Mouse (Mus musculus) MEL (cell line): Measurements from ENCODE around the gene Ros1. TPM values are rescaled to one million over a fixed set of nuclear protein-coding genes. Genes with fewer than 3 reads are reported as not detected.
A peak's percentile ranks its signal among the peaks of the same experiment; 100 is the strongest.

Source experiments
- DNase-seq: peaks from one replicate; pipeline ENCODE4 v3.0.0; 2011; ENCODE audit warnings: low read depth, low spot score
- H3K27ac ChIP-seq: 2 replicates; pipeline ENCODE4 v1.5.1; 2012; ENCODE audit warnings: low read depth, mild to moderate bottlenecking, control low read depth, low read length, moderate library complexity; ENCODE audit not compliant: control insufficient read depth
- H3K27me3 ChIP-seq, 2 experiments: fragments of 150-350 bp in 1 of 2; sonication (generic) in 1 of 2; 2 replicates each; pipeline ENCODE4 v1.6.1; 2012; ENCODE audit warnings: low read length in 2 of 2, mild to moderate bottlenecking in 2 of 2, improper control_type of control experiment in 1 of 2, moderate library complexity in 1 of 2; ENCODE audit not compliant: insufficient read depth in 2 of 2, control insufficient read depth in 1 of 2
- H3K36me3 ChIP-seq, 2 experiments: 2 replicates each; pipeline ENCODE4 v1.6.1; 2012 to 2014; ENCODE audit warnings: low read length in 2 of 2, improper control_type of control experiment in 1 of 2, inconsistent platforms in 1 of 2, mild to moderate bottlenecking in 1 of 2; ENCODE audit not compliant: insufficient read depth in 2 of 2, control insufficient read depth in 1 of 2
- H3K4me1 ChIP-seq, 2 experiments: fragments of 150-350 bp in 1 of 2; sonication (generic) in 1 of 2; 2 replicates each; pipeline ENCODE4 v1.6.1; 2012; ENCODE audit warnings: low read length in 2 of 2, improper control_type of control experiment in 1 of 2, mild to moderate bottlenecking in 1 of 2; ENCODE audit not compliant: insufficient read depth in 2 of 2, control insufficient read depth in 1 of 2
- H3K4me3 ChIP-seq, 2 experiments: fragments of 150-350 bp in 1 of 2; sonication (generic) in 1 of 2; 2 replicates each; pipeline ENCODE4 v1.5.1; 2012; ENCODE audit warnings: low read depth in 2 of 2, low read length in 2 of 2, mild to moderate bottlenecking in 2 of 2, moderate library complexity in 2 of 2, control low read depth in 1 of 2, improper control_type of control experiment in 1 of 2; ENCODE audit not compliant: control insufficient read depth in 1 of 2, insufficient read depth in 1 of 2
- H3K79me2 ChIP-seq: 2 replicates; pipeline ENCODE4 v1.6.1; 2012; ENCODE audit warnings: mild to moderate bottlenecking, low read length, moderate library complexity; ENCODE audit not compliant: control insufficient read depth, poor library complexity, insufficient read depth
- H3K9ac ChIP-seq: 2 replicates; pipeline ENCODE4 v1.6.1; 2012; ENCODE audit warnings: low read depth, mild to moderate bottlenecking, control low read depth, low read length, moderate library complexity; ENCODE audit not compliant: control insufficient read depth, poor library complexity, severe bottlenecking
- H3K9me3 ChIP-seq: fragments of 150-350 bp; sonication (generic); replicated peaks from 2 replicates; pipeline ENCODE4 v1.6.1; 2012; ENCODE audit warnings: mild to moderate bottlenecking, low read length, improper control_type of control experiment, moderate library complexity; ENCODE audit not compliant: insufficient read depth
- BHLHE40 ChIP-seq: IDR thresholded peaks from 2 replicates; pipeline ENCODE4 v1.6.1; 2012; ENCODE audit warnings: low read depth, mild to moderate bottlenecking, inconsistent platforms, low read length, improper control_type of control experiment, borderline replicate concordance
- CHD1 ChIP-seq: IDR thresholded peaks from 2 replicates; pipeline ENCODE4 v1.6.1; 2012; ENCODE audit warnings: low read depth, mild to moderate bottlenecking, inconsistent platforms, low read length, improper control_type of control experiment
- CTCF ChIP-seq, 3 experiments: IDR thresholded peaks in 2 of 3; conservative IDR thresholded peaks in 1 of 3; 2 replicates each; pipeline ENCODE4 v1.5.1; 2011 to 2012; ENCODE audit warnings: low read length in 3 of 3, low read depth in 2 of 3, mild to moderate bottlenecking in 2 of 3, improper control_type of control experiment in 1 of 3, inconsistent platforms in 1 of 3, mixed read lengths in 1 of 3, moderate library complexity in 1 of 3; ENCODE audit not compliant: control insufficient read depth in 1 of 3, insufficient read depth in 1 of 3, poor library complexity in 1 of 3, severe bottlenecking in 1 of 3
- E2F4 ChIP-seq: IDR thresholded peaks from 2 replicates; pipeline ENCODE4 v1.6.1; 2011; ENCODE audit warnings: low read depth, low read length, improper control_type of control experiment, borderline replicate concordance
- ELF1 ChIP-seq: IDR thresholded peaks from 2 replicates; pipeline ENCODE4 v1.6.1; 2014; ENCODE audit warnings: low read depth, mild to moderate bottlenecking, inconsistent platforms, low read length, improper control_type of control experiment, moderate library complexity
- EP300 ChIP-seq, 2 experiments: IDR thresholded peaks; 2 replicates each; pipeline ENCODE4 v1.6.1; 2011; ENCODE audit warnings: improper control_type of control experiment in 2 of 2, low read length in 2 of 2, low read depth in 1 of 2, mild to moderate bottlenecking in 1 of 2
- ETS1 ChIP-seq: IDR thresholded peaks from 2 replicates; pipeline ENCODE4 v1.6.1; 2012; ENCODE audit warnings: low read depth, mild to moderate bottlenecking, inconsistent platforms, low read length, improper control_type of control experiment, moderate library complexity
- GATA1 ChIP-seq: IDR thresholded peaks from 2 replicates; pipeline ENCODE4 v1.6.1; 2011; ENCODE audit warnings: low read depth, low read length, improper control_type of control experiment
- KAT2A ChIP-seq: conservative IDR thresholded peaks from 2 replicates; pipeline ENCODE4 v1.6.1; 2012; ENCODE audit warnings: low read depth, low read length, improper control_type of control experiment, inconsistent platforms
- MAFK ChIP-seq: IDR thresholded peaks from 2 replicates; pipeline ENCODE4 v1.6.1; 2011; ENCODE audit warnings: low read depth, mild to moderate bottlenecking, low read length, improper control_type of control experiment, borderline replicate concordance
- MAX ChIP-seq: IDR thresholded peaks from 2 replicates; pipeline ENCODE4 v1.6.1; 2011; ENCODE audit warnings: low read length, improper control_type of control experiment
- MXI1 ChIP-seq: IDR thresholded peaks from 2 replicates; pipeline ENCODE4 v1.6.1; 2011; ENCODE audit warnings: mild to moderate bottlenecking, low read depth, low read length, improper control_type of control experiment
- MYB ChIP-seq: IDR thresholded peaks from 2 replicates; pipeline ENCODE4 v1.6.1; 2011; ENCODE audit warnings: mild to moderate bottlenecking, low read depth, low read length, improper control_type of control experiment
- MYC ChIP-seq: IDR thresholded peaks from 2 replicates; pipeline ENCODE4 v1.6.1; 2011; ENCODE audit warnings: low read depth, mild to moderate bottlenecking, low read length, improper control_type of control experiment, moderate library complexity
- NELFE ChIP-seq: IDR thresholded peaks from 2 replicates; pipeline ENCODE4 v1.6.1; 2011; ENCODE audit warnings: low read depth, low read length, improper control_type of control experiment
- NRF1 ChIP-seq: IDR thresholded peaks from 2 replicates; pipeline ENCODE4 v1.6.1; 2014; ENCODE audit warnings: low read depth, mild to moderate bottlenecking, inconsistent platforms, low read length, improper control_type of control experiment, moderate library complexity; ENCODE audit not compliant: poor library complexity, insufficient read depth, severe bottlenecking
- POLR2AphosphoS5 ChIP-seq: IDR thresholded peaks from 2 replicates; pipeline ENCODE4 v1.6.1; 2012; ENCODE audit warnings: low read depth, borderline replicate concordance, mild to moderate bottlenecking, inconsistent platforms, low read length, moderate library complexity, mixed read lengths
- RAD21 ChIP-seq: IDR thresholded peaks from 2 replicates; pipeline ENCODE4 v1.6.1; 2011; ENCODE audit warnings: mild to moderate bottlenecking, low read depth, low read length, improper control_type of control experiment
- RCOR1 ChIP-seq: IDR thresholded peaks from 2 replicates; pipeline ENCODE4 v1.6.1; 2012; ENCODE audit warnings: low read depth, mild to moderate bottlenecking, inconsistent platforms, low read length, improper control_type of control experiment
- SIN3A ChIP-seq: IDR thresholded peaks from 2 replicates; pipeline ENCODE4 v1.6.1; 2012; ENCODE audit warnings: low read length, improper control_type of control experiment, inconsistent platforms
- SMC3 ChIP-seq: IDR thresholded peaks from 2 replicates; pipeline ENCODE4 v1.6.1; 2011; ENCODE audit warnings: low read depth, low read length, improper control_type of control experiment
- TAL1 ChIP-seq: IDR thresholded peaks from 2 replicates; pipeline ENCODE4 v1.6.1; 2012; ENCODE audit warnings: mild to moderate bottlenecking, inconsistent platforms, low read length, moderate library complexity, mixed read lengths
- TBP ChIP-seq: IDR thresholded peaks from 2 replicates; pipeline ENCODE4 v1.8.0; 2011; ENCODE audit warnings: low read depth, low read length, improper control_type of control experiment
- TCF12 ChIP-seq: IDR thresholded peaks from 2 replicates; pipeline ENCODE4 v1.6.1; 2014; ENCODE audit warnings: low read depth, mild to moderate bottlenecking, inconsistent platforms, low read length, improper control_type of control experiment, moderate library complexity
- UBTF ChIP-seq: IDR thresholded peaks from 2 replicates; pipeline ENCODE4 v1.6.1; 2012; ENCODE audit warnings: low read depth, mild to moderate bottlenecking, inconsistent platforms, low read length, improper control_type of control experiment, moderate library complexity, borderline replicate concordance; ENCODE audit not compliant: insufficient read depth
- USF1 ChIP-seq: IDR thresholded peaks from 2 replicates; pipeline ENCODE4 v1.6.1; 2014; ENCODE audit warnings: low read depth, mild to moderate bottlenecking, inconsistent platforms, low read length, improper control_type of control experiment, moderate library complexity
- USF2 ChIP-seq, 2 experiments: IDR thresholded peaks; 2 replicates each; pipeline ENCODE4 v1.6.1; 2011 to 2012; ENCODE audit warnings: improper control_type of control experiment in 2 of 2, low read length in 2 of 2, borderline replicate concordance in 1 of 2, inconsistent platforms in 1 of 2, low read depth in 1 of 2, mild to moderate bottlenecking in 1 of 2; ENCODE audit not compliant: insufficient read depth in 1 of 2
- ZNF384 ChIP-seq: IDR thresholded peaks from 2 replicates; pipeline ENCODE4 v1.6.1; 2012; ENCODE audit warnings: low read depth, mild to moderate bottlenecking, inconsistent platforms, low read length, improper control_type of control experiment
- polyA plus RNA-seq, 2 experiments: library from polyadenylated mRNA; stranded (reverse) in 1 of 2; unstranded in 1 of 2; fragments of >175 nt in 1 of 2; fragments of >200 nt in 1 of 2; gene quantifications; 2 replicates each; pipeline versions ENCODE4 v1.2.1 to v1.2.4; 2012; ENCODE audit warnings: low replicate concordance in 2 of 2, low read depth in 1 of 2; ENCODE audit not compliant: insufficient read length in 2 of 2, insufficient read depth in 1 of 2, missing spikeins in 1 of 2
- total RNA-seq: library from RNA; depleted of rRNA; stranded (reverse); fragments of 300-350 nt; gene quantifications from 2 replicates; pipeline ENCODE4 v1.2.3, GENCODE M21; 2012

Ros1 gene
- total and polyA plus RNA-seq, 3 experiments = not detected

DNA sequence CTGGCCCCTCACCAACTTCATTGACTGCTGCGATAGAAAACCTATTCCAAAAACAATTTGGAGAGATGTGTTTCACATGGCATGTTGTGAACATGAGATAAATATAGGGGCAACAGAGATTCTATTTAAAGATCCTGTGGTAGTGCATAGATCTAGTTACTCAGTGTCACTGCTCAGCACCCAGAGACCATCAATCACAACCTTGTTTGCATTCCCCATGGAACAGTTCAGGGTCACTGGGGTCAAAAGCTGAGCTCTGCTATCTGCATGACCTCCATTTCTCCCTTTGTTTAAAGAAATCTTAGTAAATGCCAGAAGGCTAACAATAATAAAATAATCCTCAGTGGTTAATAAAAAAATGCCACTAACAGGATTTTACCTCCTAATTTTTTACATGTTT is 29.7 kb downstream of the Ros1 start:
- Histone ChIP-seq H3K4me1 (no peaks in the 10 kb centered on the region), H3K4me3 (no peak overlapping the region), H3K9me3 (no peaks in the 10 kb centered on the region), H3K27ac (no peak overlapping the region), H3K36me3 (no peaks in the 10 kb centered on the region), H3K27me3 (peaks cover 0 to 1% of the 10 kb centered on the region in 2 experiments; a peak in 2 of 4 replicates), H3K79me2 (no peaks in the 10 kb centered on the region), H3K9ac (no peak overlapping the region)
- DNase-seq = no peak
- no peak for TF ChIP-seq MYB
- TF ChIP-seq MYC = no peak
- TF ChIP-seq SMC3 = no peak
- no peak for TF ChIP-seq GATA1
- TF ChIP-seq ZNF384 = no peak
- no peak for TF ChIP-seq CTCF (IDR thresholded peaks at IDR 0.05 in 2 of 3, conservative IDR thresholded peaks at IDR 0.05 in 1 of 3; ENCODE audit: control insufficient read depth in 1 of 3, insufficient read depth in 1 of 3, low read depth in 2 of 3, low read length in 3 of 3, poor library complexity in 1 of 3, severe bottlenecking in 1 of 3)
- no peak for TF ChIP-seq BHLHE40
- no peak for TF ChIP-seq CHD1
- no peak for TF ChIP-seq SIN3A
- no peak for TF ChIP-seq NRF1
- no peak for TF ChIP-seq ETS1
- no peak for TF ChIP-seq EP300 (IDR thresholded peaks at IDR 0.05; ENCODE audit: low read depth in 1 of 2, low read length in 2 of 2)
- no peak for TF ChIP-seq MAFK
- no peak for TF ChIP-seq USF1

DNA sequence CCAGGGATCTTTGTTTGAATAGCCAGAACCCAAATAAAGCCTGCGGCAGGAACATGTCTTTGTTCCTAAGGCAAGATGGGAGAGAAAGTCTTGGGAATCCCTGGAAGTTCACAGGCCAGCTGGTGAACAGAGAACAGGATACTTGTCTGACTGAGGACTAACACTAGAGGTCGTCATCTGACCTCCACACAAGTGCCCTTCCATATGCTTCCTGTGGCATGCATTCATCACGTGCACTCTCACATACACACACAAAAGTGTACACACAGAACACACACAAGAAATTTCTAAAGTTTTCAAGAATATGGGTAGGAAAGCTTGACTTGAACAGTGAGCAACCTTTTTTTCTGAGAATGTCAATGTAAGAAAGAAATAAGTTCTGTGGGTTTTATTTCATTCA is 34.4 kb downstream of the Ros1 start:
- Histone ChIP-seq H3K9me3 (no peaks in the 10 kb centered on the region), H3K27me3 (peaks cover 0 to 1% of the 10 kb centered on the region in 2 experiments; a peak in 2 of 4 replicates), H3K9ac (no peak overlapping the region), H3K4me3 (no peak overlapping the region), H3K27ac (no peak overlapping the region), H3K4me1 (no peaks in the 10 kb centered on the region), H3K79me2 (no peaks in the 10 kb centered on the region), H3K36me3 (no peaks in the 10 kb centered on the region)
- DNase-seq = no peak
- TF ChIP-seq NELFE (no peak), KAT2A (no peak), SIN3A (no peak), USF1 (0 out of 2 replicates have a peak, but pooled peaks have one; percentile 10), RAD21 (peak; percentile 18; the same call in 1 of the 2 replicates), SMC3 (0 out of 2 replicates have a peak, but pooled peaks have one; percentile 9), POLR2AphosphoS5 (no peak), TCF12 (no peak), BHLHE40 (peak; percentile 12; the same call in 1 of the 2 replicates), TBP (no peak), NRF1 (no peak), UBTF (no peak), ZNF384 (no peak), MYB (no peak), RCOR1 (no peak), E2F4 (no peak), TAL1 (no peak), USF2 (IDR thresholded peaks at IDR 0.05; ENCODE audit: borderline replicate concordance in 1 of 2, insufficient read depth in 1 of 2, low read depth in 1 of 2, low read length in 2 of 2) (no peak), MXI1 (no peak), CTCF (IDR thresholded peaks at IDR 0.05 in 2 of 3, conservative IDR thresholded peaks at IDR 0.05 in 1 of 3; ENCODE audit: control insufficient read depth in 1 of 3, insufficient read depth in 1 of 3, low read depth in 2 of 3, low read length in 3 of 3, poor library complexity in 1 of 3, severe bottlenecking in 1 of 3) (peak in 1 of 3 experiments; percentile 21; a peak in 1 of 6 replicates), ELF1 (no peak), EP300 (IDR thresholded peaks at IDR 0.05; ENCODE audit: low read depth in 1 of 2, low read length in 2 of 2) (no peak), ETS1 (no peak), GATA1 (no peak), MYC (no peak), MAX (no peak)
